Mouse (Mus musculus) layer of hippocampus, postnatal 10 days (tissue): ENCODE results near the gene Add3. TPM values are rescaled to one million over a fixed set of nuclear protein-coding genes. Genes with fewer than 3 reads are reported as not detected.

ENCODE experiments used
- DNase-seq, 2 experiments: peaks; one replicate each; pipeline ENCODE4 v3.0.0; 2021; ENCODE audit warnings: low spot score in 2 of 2
- total RNA-seq, 2 experiments: library from RNA; stranded (reverse); gene quantifications; 2 replicates each; pipeline ENCODE4 v1.2.3; 2021

Gene Add3
- total RNA-seq, 2 experiments from 2014 or later = 120 to 122 TPM

DNA sequence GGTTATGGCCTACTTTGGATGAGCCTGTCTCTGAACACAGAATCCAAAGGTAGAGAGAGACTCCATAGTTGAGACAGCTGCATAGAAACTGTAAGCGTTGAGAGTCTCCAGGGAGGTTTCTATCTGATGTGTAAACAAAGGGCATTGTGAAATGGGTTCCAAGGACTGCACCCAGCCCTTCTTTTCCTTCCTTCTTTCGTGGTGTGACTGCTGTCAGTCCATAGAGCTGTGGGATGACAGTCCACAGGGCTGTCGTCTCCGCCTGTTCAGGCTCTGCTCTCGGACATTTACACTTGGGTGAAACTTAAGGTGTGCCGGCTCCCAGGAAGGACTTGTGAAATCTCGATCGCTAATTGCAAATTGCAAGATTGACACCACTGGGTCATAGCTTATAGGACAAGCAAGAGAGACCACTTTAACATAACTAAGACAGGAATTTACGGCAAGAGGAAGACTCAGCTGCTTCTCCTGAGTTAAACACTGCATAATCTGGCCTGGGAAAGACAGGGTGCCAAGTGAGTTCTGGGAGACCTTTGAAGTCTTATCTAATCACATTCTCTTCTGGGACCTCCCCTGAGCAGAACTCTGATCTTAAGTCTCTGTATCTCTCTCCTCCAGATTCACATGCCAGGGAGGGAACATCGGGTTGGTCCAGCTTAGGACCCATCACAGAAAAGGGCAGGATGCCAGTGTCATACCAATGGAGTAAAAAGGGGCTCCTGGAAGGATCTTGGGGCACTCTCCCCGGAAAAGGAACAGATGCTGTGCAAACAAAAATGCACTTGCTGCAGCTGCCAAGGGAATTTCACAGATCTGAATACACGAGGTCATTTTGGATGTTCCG, 11.5 kb upstream of the Add3 start:
- no peak for DNase-seq

DNA sequence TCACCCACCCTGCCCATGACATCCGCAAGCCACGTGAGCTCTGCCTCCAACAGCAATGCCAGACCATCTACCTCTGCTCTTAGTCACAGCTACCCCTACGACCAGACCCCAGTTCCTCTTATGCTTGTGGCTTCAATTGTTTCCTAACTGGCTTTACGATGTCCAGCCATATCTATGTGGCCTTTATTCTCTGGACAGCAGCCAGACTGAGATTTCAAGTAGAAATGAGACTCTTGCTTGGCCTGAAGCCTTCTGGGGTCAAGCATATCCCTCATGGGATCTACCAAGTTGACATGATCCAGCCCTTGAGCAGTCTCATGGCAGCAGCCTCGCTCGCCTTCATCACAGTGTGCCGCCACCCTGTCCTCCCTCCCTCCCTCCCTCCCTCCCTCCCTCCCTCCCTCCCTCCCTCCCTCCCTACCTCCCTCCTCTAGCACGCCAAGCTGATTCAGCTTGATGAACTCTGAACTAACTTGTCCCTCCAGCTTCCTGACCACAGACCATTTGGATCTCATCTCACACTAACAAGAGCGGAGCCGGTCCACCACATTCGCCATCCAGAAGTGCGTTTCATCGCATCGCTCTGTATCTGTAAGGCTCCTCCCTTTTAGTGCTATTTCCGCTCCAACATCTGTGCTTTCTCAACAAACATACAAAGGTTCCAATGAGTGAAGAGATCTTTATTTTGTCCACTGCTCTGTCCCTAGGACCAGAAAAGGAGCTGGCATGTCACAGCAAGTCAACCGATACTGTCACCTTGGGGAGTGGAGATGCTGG, 9.7 kb upstream of the Add3 start:
- DNase-seq = no peak

GRCm38 (mm10) chr19:53132471-53132870, 7.8 kb upstream of the Add3 start:
- no peak for DNase-seq

GRCm38 (mm10) chr19:53136336-53137090, 3.7 kb upstream of the Add3 start:
- no peak for DNase-seq

- no peak for DNase-seq
Measured at GRCm38 (mm10) chr19:53137116-53137670, 3.0 kb upstream of the Add3 start.

DNA sequence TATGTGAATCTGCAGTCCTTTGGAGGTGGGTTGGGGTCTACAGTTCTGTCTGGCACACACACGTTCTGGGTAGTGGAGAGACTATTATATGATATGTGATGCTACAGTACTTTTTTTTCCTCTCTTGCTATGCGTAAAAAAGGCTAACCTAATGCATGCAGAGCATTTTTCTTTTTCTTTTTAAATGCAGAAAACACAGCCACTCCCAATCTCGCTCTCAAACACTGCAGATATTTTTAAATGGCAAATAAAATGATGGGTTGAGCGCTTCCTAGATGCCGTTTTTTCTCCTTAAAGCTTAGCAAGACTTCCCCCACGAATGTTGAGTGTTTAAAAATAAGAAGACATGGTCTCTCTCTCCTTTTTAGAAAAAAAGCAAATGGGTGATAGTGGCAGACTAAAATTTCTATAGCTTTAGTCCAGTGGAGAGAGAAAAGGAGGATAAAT, 584 bp downstream of the Add3 start:
- DNase-seq = no peak

- peak; percentile 52 to 66 for DNase-seq
Measured at GRCm38 (mm10) chr19:53141251-53142072, 1.2 kb downstream of the Add3 start.

- peak; percentile 100 for DNase-seq
Measured at GRCm38 (mm10) chr19:53142190-53143107, 2.2 kb downstream of the Add3 start.

GRCm38 (mm10) chr19:53143108-53143971, 3.1 kb downstream of the Add3 start:
- DNase-seq = peak in 1 of 2 experiments; percentile 21

- DNase-seq = no peak
Measured at GRCm38 (mm10) chr19:53145075-53145474, 4.8 kb downstream of the Add3 start.

GRCm38 (mm10) chr19:53149381-53149780, 9.1 kb downstream of the Add3 start:
- no peak for DNase-seq

DNA sequence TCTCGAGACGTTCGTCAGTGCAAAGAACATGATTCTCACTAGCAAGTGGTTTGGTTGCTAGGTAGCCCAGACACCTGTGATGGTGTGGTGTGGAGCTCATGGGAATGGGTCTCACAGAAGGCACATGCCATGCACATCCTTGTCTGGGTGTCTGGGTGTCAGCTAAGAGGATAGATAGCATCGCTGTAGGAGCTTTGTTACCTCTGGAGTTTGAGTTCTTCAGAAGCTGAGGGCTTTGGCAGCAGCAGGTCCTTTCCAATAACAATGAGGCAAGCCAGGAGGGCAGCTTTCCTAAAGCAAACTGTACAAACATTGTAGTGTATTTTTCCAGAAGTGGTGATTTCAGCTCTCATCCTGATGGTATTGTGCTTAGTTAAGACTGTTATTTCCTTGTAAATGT, 12.2 kb downstream of the Add3 start:
- DNase-seq = no peak

DNA sequence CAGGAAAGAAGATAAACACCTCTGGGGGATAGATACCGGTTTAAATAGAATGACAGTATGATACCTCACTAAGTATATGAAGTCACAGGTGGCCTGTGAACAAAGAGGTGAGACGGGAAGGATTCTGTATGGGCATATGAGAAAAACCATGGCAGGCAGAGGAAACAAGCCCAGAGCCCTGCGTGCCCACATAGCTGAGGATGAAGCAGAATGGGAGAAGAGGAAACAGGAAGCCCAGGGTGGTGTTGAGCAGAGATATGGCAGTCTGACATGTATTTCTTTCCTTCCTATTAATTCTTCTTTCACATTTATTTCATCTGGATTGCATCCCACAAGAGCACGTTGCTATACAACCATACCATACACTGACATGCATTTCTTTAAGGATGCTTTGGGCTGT, 12.9 kb downstream of the Add3 start:
- no peak for DNase-seq

DNA sequence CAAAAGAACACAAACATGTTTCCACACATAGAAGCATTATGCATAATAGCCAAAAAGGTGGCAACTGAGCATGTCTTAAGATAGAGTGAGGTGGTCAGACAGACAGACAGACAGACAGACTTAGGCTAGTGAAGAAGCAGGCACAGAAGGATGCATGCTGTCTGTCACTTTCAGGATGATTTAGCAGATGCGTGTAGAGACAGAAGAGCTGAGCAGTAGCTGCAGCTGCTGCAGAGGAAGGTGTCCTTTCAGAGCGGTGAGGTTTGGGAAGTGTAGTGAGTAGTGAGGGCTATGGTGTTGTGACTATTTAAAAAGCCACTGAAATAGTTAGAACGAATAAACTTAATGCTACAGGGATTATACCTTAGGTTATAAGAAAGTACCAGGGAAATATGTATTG, 13.9 kb downstream of the Add3 start:
- DNase-seq = no peak

DNA sequence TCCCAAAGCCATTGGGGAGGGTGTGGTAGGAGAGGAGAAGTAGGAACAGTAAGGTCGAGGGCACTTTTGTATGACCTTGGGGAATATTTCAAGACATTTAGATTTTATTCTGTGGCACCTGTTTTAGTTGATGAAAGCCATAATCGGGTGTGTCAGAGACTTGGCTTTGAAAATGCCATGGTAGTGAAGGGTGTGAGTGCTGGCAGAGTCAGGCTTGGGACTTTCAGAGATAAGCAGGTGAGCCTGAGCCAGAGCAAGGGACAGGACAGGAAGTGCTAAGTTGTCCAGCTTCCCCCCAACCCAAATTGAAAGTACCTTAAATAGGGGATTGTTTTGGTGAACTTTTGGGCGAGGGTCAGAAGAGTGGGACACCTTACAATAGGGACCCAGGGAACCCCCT, 16.1 kb downstream of the Add3 start:
- DNase-seq = no peak

DNA sequence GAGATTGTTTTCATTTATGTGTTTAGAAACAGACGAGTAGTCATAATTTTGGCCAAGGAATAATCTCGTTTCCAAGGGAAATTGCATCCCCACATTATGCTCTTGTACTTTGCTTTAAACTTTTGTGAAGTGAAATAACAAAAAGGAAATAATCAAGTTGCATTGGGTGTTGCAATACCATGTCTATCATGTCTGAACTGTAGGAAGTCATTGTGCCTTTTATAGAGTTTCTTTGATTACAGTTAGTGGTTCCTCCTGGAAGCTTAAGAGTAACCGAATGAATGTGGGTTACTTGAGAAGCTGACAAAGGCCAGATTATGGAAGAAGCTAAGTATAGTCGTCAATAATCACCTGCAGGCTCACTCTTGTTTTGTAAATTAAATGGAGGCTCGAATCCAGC, 16.9 kb downstream of the Add3 start:
- DNase-seq = no peak

DNA sequence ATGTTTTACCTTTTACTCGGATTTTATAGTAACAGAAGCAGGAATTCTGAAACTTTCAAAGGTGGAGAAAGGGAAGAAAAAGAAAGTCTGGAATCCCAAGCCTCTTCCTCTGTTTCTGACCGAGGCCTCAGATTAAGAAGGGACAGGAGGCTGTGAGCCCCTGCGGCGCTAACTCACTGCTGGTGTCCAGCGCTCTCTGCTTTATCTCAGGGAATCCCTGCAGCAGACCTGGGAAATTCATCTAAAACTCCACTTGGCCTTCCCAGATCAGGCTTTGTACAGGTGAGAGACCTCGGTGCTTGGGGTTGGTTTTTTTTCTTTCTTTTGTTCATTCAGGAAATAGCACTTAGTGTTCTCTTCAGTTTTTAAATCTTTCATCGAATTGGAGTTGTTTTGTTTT, 19.1 kb downstream of the Add3 start:
- no peak for DNase-seq

DNA sequence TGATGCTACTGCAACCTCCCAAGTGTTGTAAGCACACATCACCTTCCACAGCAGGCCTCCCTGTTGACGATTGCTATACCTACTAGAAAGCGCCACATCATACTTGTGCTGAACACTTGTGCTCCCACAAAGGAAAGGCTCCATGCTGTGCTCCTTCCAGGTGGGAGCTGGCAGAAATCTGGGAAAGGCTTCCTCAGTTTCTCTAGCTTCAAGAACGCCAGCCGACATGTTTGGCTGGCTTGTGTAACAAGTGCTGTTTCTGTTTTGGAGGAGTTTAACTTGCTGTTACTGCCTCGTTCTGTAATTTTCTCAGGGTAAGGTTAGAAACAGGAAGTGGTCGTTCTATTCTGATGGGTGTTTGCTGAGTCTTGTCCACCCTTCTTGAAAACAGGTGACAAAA, 22.7 kb downstream of the Add3 start:
- DNase-seq = no peak
